Mouse (Mus musculus): ENCODE measurements around the gene Atp8a1.

DNA sequence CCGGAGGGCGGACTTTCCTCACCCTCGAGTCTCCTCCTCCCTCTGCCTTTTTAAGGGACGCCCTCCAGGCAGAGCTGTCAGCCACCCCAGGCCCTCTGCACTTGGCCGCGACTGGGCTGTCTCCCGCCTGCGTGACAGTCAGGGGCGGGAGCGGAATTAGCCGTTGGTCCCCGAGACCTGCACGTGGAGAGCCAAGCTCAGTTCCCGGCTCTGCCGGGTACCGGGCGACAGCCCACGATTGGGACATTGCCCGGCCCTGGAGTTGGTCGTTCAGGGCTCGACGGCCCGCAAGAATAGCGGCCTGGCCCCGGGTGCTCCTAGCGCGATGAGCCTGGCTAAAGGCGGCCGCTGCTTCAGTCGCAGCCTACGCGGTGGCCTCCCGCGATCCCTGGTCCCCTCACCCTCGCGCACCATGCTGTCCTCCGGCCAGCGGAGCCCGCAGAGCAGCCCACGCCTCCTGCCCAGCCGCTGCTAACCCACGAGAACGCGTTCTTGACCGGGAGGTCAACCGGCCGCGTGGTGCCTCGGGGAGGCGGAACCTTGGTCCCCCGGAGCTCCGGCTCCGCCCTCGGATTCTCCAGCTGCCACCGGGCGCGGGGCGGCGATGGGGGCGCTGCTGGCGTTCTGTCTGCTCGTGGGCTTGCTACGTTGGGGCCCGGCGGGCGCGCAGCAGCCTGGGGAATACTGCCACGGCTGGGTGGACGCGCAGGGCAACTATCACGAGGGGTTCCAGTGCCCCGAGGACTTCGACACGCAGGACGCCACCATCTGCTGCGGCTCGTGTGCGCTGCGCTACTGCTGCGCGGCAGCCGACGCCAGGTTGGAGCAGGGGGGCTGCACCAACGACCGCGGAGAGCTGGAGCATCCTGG, 239.2 kb downstream of the Atp8a1 start, which contains the start of gene Shisa3:
- TF ChIP-seq EP300 (IDR thresholded peaks at IDR 0.05; ENCODE audit: insufficient read depth, low read depth, low read length) (no peak), CTCF (IDR thresholded peaks at IDR 0.05; ENCODE audit: low read depth, low read length) (no peak)
